Mouse (Mus musculus) inflammation-experienced regulatory T-cells (primary cell): Measurements from ENCODE around the gene Hfm1. TPM values are rescaled to one million over a fixed set of nuclear protein-coding genes. Genes with fewer than 3 reads are reported as not detected.

Experiments used
- polyA plus RNA-seq, 2 experiments: library from polyadenylated mRNA; unstranded; fragments of 100-300 nt; shearing (Covaris generic); gene quantifications; one replicate each; pipeline ENCODE4 v1.2.1; 2017

The Hfm1 gene
- polyA plus RNA-seq: under 1 TPM; 0.04 to 0.15 TPM

GRCm38 (mm10) chr5:106925488-106926368 is at the start of gene Hfm1:
TSS of gene Hfm1 (minus strand) at chr5:106926321.

GRCm38 (mm10) chr5:106963584-106964512 is 37.7 kb upstream of the Hfm1 start, which contains the start of gene Cdc7:
TSS of gene Cdc7 (plus strand) at chr5:106964322.

Other genes with a start within 250 kb of the Hfm1 start
- 10 to 100 TPM; 66.6 to 79.0 TPM for gene Zfp644, start 229.0 kb downstream of the Hfm1 start, polyA plus RNA-seq
- 10 to 100 TPM; 16.6 to 23.9 TPM for gene Cdc7, start 38.0 kb upstream of the Hfm1 start, polyA plus RNA-seq